Mouse (Mus musculus) thymus, adult 2 months (tissue): ENCODE results near the gene Dab1.

Experiments
- CTCF ChIP-seq: fragments of 200-500 bp; IDR thresholded peaks from 2 replicates; pipeline ENCODE4 v1.5.1; 2012; ENCODE audit warnings: mild to moderate bottlenecking, control low read depth, low read length, moderate library complexity, borderline replicate concordance; ENCODE audit not compliant: control insufficient read depth, poor library complexity, insufficient read depth; ENCODE audit errors: extremely low read depth
- POLR2A ChIP-seq: fragments of 200-500 bp; IDR thresholded peaks from 2 replicates; pipeline ENCODE4 v1.6.1; 2012; ENCODE audit warnings: mild to moderate bottlenecking, low read length, control low read depth, moderate library complexity; ENCODE audit not compliant: control insufficient read depth, poor library complexity, insufficient read depth; ENCODE audit errors: extremely low read depth

DNA sequence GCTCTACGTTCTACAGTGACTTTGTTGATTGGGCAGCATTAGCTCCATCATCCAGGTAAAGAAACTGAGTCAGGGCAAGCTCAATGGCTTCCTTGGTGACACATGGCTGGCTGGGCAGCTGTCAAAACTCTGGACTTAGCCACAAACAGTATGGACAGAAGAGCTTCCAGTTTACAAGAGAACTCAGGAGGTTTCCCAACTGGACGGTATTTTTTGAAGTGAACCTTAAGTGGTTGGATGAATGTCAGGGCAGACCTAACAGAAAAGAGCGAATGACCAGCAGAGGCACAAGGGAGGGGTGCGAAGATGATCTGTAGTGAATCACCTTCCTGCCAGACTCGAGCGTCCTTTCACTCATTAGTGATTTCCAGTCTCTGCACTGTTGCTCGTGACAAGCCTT is 857.7 kb downstream of the Dab1 start:
- TF ChIP-seq CTCF (no peak), POLR2A (no peak)
